Mouse (Mus musculus) bone marrow macrophage, adult 2 months (primary cell): Measurements from ENCODE around the gene Sik3.

ENCODE experiments used
- CTCF ChIP-seq: IDR thresholded peaks from 2 replicates; pipeline ENCODE4 v1.5.1; 2012; ENCODE audit warnings: low read depth, mild to moderate bottlenecking, low read length, moderate library complexity
- POLR2A ChIP-seq: IDR thresholded peaks from 2 replicates; pipeline ENCODE4 v1.6.1; 2012; ENCODE audit warnings: mild to moderate bottlenecking, low read depth, low read length, borderline replicate concordance

DNA sequence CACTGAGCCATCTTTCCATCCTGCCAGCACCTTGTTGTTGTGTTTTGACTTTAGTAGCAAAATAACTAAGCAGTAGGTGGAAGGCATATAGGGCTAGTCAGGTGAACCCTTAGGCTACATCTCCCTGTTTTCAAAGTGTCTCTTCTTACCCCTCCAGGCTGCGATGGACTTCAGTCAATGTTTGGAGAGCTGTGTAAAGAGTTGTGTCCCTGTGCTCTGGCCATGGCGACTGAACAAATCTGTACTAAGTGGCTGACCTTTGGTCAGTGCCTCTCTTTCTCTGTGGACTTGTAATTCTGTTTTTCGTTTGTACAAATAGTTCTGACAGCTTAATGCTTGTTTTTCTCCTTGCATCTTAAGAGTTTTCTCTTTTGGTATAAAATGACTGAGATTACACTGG lies 74.2 kb downstream of the Sik3 start:
- TF ChIP-seq CTCF (no peak), POLR2A (no peak)
